Mouse (Mus musculus): Measurements from ENCODE around the gene Rnf34.
A peak's percentile ranks its signal among the peaks of the same experiment; 100 is the strongest.

The Rnf34 gene

DNA sequence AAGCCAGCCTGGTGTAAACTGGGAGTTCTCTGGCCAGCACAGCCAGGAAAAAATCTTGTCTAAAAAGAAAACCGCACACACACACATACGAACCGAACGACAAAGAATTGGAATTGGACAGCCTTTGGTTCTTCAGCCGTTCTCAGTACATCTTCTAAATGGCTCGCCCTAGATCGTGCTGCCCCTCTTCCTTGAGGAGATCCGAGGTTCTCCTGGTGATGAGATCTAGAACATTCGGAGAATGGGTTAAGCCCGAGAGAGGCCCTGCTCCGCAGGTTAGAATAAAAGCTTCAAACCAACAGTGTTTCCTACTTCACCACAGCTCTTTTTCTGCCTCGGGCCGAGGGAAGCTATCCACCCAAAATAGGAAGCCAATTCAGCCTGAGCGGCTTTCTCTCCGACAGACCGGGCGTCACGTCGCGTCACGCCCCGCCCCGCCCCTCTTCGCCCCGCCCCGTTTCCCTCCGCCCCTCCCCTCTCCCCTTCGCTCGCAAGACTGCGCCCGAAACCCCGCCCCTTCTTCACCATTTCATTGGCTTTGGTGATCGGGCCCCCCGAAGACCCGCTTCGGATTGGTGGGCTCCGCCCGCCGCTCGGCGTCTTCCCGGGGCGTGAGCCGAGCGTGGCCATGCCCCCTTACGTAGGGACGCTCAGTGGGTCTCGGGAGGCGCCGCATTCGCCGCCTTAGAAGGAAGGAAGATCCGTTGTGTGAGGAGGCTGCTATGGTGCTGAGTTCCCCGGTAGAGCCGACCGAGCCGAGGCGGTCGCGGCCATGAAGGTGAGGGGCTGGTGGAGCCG is at the start of gene Rnf34:
Gene Rnf34, plus strand, starts transcription at position 528 of the 798 bp plus-strand sequence.
- peak; percentile 97 for DNase-seq (ENCODE audit: low read depth, low spot score)

DNA sequence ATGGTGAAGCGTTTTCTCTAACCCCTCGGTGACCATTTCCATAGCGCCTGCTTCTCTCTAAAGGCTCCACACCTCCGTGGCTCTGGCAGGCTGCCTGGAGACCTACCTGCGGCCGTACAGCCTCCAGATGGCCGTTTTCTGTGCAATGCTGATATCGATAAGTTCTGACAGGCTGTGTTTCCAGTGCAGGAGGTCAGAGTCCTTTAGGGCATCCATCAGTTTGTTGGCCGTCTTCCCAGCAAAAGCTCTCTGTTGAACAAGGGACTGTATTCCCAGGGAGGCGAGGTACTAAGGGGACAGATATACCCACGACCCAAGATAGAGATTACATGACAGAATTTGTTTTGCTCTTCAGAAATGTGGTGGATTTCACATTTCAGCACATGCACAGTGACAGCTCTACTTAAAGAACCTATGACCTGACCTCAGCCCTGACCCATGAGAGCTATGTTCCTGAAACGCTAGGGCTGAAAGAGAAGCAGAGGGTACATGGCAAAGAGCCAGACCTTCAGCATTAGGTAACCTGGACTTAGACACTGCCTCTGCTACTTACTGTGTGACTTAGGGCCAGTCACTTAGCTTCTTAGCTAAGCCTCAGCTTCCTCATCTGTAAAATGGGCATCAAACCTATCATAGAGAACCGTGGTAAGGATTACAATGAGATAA is 49.4 kb upstream of the Rnf34 start:
- no peak for DNase-seq (ENCODE audit: low read depth, low spot score)

DNA sequence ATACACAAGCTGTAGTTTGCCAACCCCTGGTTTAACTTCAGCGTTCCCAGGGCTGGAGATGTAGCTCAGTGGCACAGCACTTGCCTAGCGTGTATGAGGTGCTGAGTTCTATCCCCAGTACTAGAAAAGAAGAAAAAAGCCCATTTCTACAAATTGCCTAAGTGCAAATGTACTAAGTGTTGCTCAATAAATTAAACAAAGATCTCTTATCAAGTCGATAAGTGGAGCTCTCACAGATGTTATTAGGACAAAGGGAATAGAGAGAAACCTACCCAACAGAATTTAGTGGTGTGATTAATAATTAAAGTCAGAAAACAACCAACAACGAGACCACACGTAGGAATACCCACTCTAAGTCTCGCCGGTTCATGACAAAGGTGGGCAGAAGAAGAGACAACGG is 48.2 kb upstream of the Rnf34 start:
- DNase-seq (ENCODE audit: low read depth, low spot score): no peak

GRCm38 (mm10) chr5:122802706-122803105 is 47.1 kb upstream of the Rnf34 start:
- DNase-seq (ENCODE audit: low read depth, low spot score): no peak

GRCm38 (mm10) chr5:122805503-122805902 is 44.3 kb upstream of the Rnf34 start:
- DNase-seq (ENCODE audit: low read depth, low spot score): peak; percentile 47

GRCm38 (mm10) chr5:122811364-122812079 is 38.3 kb upstream of the Rnf34 start:
- DNase-seq (ENCODE audit: low read depth, low spot score): peak; percentile 81

GRCm38 (mm10) chr5:122812699-122813098 is 37.1 kb upstream of the Rnf34 start:
- no peak for DNase-seq (ENCODE audit: low read depth, low spot score)

- peak; percentile 98 for DNase-seq (ENCODE audit: low read depth, low spot score)
Measured at GRCm38 (mm10) chr5:122820777-122821523, 28.9 kb upstream of the Rnf34 start, which contains the start of gene Anapc5. TSS of gene Anapc5 (minus strand) at chr5:122821339.

DNA sequence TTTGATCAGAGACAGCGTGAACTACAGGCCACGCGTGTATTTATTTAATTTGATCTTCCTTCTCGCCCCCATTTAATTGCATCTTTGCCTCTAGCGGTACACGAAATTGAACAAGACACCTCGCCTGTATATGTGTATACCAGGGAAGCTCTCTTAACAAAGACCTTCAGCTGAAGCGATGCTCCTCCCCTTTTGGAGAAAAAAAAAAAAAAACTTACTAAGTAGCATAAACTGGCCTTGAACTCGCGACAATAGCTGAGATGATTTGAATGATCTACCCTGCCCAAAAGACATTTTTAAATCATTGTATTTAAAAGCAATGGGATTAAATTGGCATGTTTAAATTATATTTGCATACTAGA is 28.3 kb upstream of the Rnf34 start:
- DNase-seq (ENCODE audit: low read depth, low spot score): no peak

DNA sequence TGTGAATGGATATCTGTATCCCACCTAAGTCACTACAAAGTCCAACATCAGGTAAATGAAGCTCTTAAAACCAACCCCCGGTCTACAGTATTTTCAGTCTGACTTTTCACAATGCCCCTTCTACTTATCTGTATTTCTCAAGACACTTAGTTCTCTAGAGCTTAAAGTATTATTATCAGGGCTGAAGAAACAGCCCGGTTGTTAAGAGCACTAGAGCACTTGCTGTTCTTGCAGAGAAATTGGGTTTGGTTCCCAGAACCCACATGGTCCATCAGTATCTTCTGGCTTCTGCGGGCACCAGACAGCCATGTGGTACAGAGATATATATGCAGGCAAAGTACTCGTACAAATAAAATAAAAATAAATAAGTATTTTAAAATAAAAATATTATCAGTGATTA is 27.4 kb upstream of the Rnf34 start:
- no peak for DNase-seq (ENCODE audit: low read depth, low spot score)

GRCm38 (mm10) chr5:122823976-122824375 is 25.9 kb upstream of the Rnf34 start:
- DNase-seq (ENCODE audit: low read depth, low spot score): peak; percentile 34

- no peak for DNase-seq (ENCODE audit: low read depth, low spot score)
Measured at GRCm38 (mm10) chr5:122824450-122824849, 25.4 kb upstream of the Rnf34 start.

- no peak for DNase-seq (ENCODE audit: low read depth, low spot score)
Measured at GRCm38 (mm10) chr5:122825099-122825498, 24.7 kb upstream of the Rnf34 start.

DNA sequence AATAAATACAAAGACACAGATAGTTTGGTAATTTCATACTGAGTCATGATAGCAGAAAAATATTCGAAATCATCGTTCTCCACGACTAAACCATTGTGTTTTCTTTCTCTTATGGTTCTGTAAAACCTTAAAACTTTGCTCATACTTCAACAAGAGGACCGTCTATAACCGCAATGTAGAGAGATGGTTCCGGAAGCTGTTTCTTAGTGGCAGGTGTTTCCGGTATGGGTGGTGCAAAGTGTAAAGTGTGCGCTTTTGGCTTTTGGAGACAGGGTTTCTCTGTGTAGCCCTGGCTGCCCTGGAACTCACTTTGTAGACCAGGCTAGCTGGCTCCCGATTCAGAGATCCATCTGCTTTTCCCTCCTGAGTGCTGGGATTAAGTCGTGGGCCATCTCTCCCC is 17.3 kb upstream of the Rnf34 start:
- no peak for DNase-seq (ENCODE audit: low read depth, low spot score)

DNA sequence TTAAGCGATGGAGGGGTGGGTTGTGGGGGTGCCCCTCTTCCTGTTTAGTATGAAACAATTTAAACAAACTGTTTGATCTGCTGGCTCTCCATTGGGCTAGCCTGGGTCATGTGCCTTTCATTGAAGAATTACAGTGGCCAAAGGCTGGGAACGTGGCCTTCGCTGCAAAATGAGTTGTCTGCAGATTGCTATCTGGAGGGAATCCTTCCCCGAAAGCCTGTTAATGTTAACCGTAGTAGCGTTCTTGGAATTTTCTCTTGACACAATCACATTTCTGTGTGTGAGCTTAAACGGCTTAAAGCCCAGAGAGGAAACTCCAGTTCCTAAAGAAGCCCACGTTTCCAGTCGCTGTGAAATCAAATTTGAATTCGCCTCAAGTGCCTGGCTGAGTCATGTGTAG is 16.9 kb upstream of the Rnf34 start:
- DNase-seq (ENCODE audit: low read depth, low spot score): no peak

GRCm38 (mm10) chr5:122841126-122841525 is 8.7 kb upstream of the Rnf34 start:
- no peak for DNase-seq (ENCODE audit: low read depth, low spot score)

GRCm38 (mm10) chr5:122843799-122844198 is 6.0 kb upstream of the Rnf34 start:
- no peak for DNase-seq (ENCODE audit: low read depth, low spot score)

DNA sequence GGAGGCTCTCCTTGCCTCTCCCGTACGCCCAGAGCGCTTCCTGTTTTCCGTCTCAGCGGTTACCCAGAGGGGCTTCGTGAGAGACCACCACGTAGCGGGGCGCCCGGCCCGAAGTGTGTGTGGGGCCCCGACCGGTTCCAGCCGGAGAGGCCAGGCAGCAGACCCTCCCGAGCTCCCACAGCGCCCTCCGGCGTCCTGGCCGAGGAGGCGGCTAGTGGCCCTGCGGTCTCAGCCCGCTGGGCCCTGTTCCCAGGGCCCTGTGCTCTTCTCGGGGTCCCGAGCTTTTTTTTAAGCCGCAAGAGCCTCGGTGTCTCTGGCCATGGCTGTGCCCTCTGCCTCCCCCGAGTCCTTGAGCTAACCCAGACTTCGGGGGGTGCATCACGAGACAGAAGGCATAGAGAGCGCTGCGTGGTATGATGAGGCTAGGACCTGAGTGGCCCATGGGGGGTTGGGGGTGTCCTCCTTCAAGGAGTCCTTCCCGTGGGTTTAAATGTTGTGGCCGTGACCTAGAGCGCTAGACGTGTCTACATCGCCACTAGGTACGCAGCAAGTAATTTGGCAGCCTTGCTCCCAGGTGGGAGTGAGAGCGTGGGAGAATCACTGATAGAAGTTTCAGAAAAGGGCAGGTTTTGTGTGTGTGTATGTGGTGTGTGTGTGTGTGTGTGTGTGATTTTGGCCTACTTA is 613 bp downstream of the Rnf34 start:
- DNase-seq (ENCODE audit: low read depth, low spot score): peak; percentile 52

- no peak for DNase-seq (ENCODE audit: low read depth, low spot score)
Measured at GRCm38 (mm10) chr5:122852611-122853010, 2.8 kb downstream of the Rnf34 start.

DNA sequence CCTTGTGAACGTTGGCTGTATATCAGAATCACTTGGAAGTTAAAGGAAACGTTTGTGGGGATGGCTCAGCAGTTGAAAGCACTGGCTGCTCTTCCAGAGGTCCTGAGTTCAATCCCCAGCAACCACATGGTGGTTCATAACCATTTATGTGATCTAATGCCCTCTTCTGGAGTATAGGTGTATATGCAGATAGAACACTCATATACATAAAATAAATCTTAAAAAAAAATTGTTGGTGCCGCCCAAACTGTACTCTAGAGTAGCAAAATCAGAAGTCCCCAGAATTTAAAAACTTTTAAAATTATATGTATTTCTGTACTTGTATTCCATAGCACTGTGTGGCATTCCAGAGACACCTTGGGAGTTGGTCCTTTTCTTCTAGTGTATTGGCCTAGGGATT is 6.0 kb downstream of the Rnf34 start:
- DNase-seq (ENCODE audit: low read depth, low spot score): peak; percentile 38

DNA sequence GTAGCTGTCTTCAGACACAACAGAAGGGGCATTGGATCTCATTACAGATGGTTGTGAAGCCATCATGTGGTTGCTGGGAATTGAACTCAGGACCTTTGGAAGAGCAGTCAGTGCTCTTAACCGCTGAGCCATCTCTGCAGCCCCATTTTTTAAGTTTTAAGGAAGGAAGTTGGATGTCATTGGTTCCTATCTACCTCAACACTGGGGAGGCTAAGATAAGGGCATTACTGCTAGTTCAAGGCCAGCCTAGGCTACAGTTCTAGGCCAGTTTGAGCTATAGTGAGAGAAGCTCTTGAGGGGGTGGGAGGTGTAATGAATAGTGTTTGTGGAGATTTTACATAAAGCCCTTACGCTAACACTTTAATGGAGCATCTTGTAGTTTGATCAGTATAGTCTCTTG is 13.2 kb downstream of the Rnf34 start:
- DNase-seq (ENCODE audit: low read depth, low spot score): no peak

All from 3T3-L1 (cell line).